Mouse (Mus musculus) heart, postnatal 14 days (tissue): ENCODE data around the gene Gm20388. TPM values are rescaled to one million over a fixed set of nuclear protein-coding genes. Genes with fewer than 3 reads are reported as not detected.

ENCODE experiments used
- DNase-seq, 2 experiments: peaks; one replicate each; pipeline ENCODE4 v3.0.0; 2021 to 2022
- intact Hi-C: fragments of 180-260 bp; cut with DNase I; formaldehyde crosslinking; loops from one replicate; pipeline ENCODE4 v1.15.1; 2025
- total RNA-seq, 2 experiments: library from RNA; stranded (reverse); gene quantifications; 2 replicates each; pipeline ENCODE4 v1.2.3; 2021

Gene Gm20388
- total RNA-seq, 2 experiments from 2014 or later, result 0.24 TPM; not detected in 1

DNA sequence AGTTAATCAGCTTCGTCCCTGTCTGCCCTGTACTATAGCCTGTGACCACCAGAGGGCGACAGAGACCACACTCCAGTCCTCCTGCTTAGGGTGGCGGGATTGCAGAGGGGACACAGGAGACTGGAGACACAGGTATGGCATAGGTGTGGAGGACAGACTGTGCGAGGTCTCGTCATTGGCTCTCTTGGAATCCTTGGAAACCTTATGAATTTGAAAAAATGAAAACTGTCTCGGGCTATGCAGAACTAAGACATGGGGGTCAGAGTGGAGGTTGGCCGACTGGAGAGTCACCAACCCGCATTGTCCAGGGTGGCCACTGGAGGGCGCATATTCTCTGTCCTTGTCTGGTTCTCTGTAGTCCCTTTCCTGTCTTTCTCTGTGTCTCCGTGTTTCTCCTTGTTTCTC, 268.4 kb downstream of the Gm20388 start:
- intact Hi-C loops, result loop anchor here (1.0 to 10.0 kb wide), 7 partner anchors 33 to 418 kb away; partner anchors contain the start of gene Gse1
- DNase-seq, result peak; percentile 92 to 95

DNA sequence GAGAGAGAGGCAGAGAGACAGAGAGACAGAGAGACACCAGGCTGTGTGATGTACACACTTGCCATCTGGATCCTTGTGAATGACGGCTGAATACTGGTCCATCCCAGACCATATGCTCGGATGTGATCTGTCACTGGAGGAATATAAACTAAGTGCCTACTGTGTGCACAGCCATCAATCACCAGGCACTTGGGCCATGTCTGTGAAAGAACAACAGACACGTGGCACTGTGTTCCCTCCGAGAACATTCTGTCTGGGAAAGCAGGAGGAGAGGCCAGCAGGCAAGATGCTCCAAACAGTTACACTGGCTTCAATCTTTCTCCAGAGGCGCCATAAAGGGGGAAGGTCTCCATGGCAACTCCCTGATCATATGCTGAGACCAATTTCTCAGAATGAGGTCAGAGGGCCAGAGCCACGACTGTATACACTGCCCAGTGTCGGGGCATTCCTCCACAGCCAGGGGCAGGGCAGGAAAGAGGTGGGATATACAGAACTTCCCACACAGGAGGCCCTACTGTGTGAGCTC, 269.9 kb downstream of the Gm20388 start:
- no peak for DNase-seq
- intact Hi-C loops, result no loop called here

- intact Hi-C loops, result no loop called here
- DNase-seq, result no peak
Measured at GRCm38 (mm10) chr8:120181274-120181673, 270.6 kb downstream of the Gm20388 start.

- intact Hi-C loops, result no loop called here
- no peak for DNase-seq
Measured at GRCm38 (mm10) chr8:120181861-120182414, 271.3 kb downstream of the Gm20388 start.

DNA sequence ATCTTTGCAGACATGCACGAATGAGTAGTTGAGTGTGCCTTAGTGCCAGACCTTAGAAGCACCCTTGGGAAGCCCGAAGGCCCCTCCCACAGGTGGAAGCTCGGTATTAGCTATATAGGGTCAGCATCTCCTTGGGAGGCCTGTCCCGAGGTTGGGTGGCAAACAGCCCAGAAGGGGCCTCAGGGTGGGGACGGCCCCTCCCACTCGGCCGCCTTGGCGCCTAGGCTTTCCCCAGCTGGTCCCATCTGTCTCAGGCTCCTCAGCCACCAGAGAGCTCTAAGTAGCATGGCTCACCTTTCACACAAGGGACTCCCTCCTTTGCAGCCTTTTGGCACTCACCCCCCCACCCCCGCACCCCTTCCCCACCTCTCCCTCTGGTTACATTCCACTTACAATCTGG, 273.7 kb downstream of the Gm20388 start:
- intact Hi-C loops, result no loop called here
- peak; percentile 58 to 71 for DNase-seq

DNA sequence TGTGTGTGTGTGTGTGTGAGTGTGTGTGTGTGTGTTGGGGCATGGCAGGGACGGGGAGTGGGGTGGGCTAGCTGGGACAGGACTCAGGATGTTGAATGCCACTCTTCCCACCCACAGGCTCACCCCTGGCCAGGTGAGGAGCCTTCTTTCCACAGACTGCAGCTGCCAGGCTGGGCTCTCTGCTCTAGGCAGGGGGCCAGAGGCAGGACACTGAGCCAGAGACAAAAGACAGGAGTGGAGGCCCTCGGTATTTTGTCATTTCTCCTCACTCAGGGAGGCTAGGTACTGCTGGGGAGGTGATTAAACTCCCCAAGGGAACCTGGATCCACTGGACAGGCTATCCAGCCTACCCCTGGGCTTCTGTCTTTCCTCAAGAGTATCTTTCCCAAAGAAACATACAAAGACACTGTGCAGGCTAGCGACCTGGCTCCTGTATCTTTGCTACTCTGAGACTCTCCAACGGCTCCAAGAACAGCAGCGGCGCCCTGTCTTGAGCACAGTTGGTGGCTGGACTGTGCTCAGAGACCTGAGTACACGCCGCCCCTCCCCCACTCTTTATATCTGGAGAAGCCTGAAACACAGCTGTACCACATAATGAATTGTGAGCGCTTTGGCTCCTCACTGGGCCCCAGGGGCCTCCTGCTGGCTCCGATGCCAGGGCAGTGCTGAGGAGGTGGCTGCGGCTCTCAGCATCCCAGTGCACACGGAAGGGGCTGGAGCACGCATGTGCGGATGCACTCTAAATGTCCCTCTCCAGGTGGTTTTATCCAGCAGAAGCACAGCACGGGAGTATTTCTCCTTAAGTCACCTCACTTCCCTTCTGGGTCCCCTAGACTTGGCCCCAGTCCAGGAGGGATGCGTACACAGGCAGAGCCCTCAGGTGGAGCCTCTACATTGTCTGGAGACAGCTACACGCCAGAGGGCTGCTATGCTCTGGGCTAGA, 274.5 kb downstream of the Gm20388 start:
- intact Hi-C loops, result loop anchor here (5.0 kb wide), 1 partner anchor 182 kb away; no protein-coding TSS in a partner anchor
- peak; percentile 72 to 73 for DNase-seq

GRCm38 (mm10) chr8:120186454-120186853, 275.8 kb downstream of the Gm20388 start:
- intact Hi-C loops, result loop anchor here (5.0 kb wide), 1 partner anchor 181 kb away; no protein-coding TSS in a partner anchor

GRCm38 (mm10) chr8:120188510-120188909, 277.9 kb downstream of the Gm20388 start:
- DNase-seq, result peak; percentile 79 to 87
- intact Hi-C loops, result loop anchor here (5.0 kb wide), 1 partner anchor 179 kb away; no protein-coding TSS in a partner anchor

More at GRCm38 (mm10) chr8:120186454-120186853, 275.8 kb downstream of the Gm20388 start:
- peak; percentile 64 to 65 for DNase-seq

DNA sequence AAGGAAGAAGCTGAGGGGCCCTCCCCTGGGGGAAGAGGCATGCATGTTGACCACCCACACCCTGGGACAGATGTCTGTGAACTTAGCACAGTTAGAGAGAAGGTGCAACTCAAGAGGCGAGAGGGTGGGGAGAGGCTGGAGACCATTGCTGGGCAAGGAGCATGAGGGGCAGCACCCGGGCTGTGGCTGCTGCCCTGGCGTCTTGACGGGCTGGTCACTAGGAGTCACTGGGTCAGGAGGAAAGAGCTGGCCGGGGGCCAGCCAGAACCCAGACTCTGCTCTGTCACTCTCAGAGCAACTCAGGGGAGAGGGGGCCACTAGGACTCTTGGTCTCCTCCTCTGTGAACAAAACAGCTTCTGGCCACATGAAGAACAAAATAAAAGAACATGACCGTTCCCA, 278.8 kb downstream of the Gm20388 start:
- intact Hi-C loops, result loop anchor here (5.0 kb wide), 1 partner anchor 178 kb away; no protein-coding TSS in a partner anchor
- no peak for DNase-seq

DNA sequence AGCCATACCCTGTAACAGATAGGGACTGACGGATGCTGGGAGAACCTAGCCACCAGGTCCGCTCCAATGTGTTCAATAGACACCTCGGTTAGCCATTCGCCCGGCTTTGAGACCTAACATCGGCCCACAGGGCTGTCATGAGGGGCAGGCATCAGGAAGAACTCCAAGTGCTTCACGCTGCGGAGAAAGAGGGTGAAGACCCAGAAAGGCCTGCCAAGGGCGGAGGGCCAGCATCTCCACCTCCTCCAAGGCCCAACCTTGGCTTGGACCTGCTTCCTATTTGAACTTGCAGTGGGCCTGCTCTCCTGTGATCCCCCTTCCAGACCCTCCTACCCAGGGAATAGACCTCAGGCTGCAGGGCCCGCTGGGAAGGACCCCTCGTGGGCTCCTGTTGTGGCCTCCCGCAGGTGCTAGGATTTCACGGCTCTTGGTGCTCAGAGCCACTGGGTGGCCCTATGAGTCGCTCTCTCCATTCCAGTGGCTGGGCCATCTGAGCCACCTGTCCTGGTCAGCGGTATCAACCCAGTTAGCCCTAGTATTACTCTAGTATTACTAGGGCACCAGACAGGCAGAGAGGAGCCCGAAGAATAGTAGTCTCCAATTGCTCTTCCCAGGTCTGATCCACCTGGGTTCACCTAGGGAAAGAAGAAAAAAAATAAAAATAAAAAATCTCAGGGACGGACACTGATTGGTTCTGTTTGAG, 279.6 kb downstream of the Gm20388 start:
- intact Hi-C loops, result no loop called here
- DNase-seq, result no peak

- intact Hi-C loops, result no loop called here
- peak; percentile 98 to 99 for DNase-seq
Measured at GRCm38 (mm10) chr8:120190810-120191413, 280.3 kb downstream of the Gm20388 start.

GRCm38 (mm10) chr8:120191633-120192032, 281.0 kb downstream of the Gm20388 start:
- DNase-seq, result no peak
- intact Hi-C loops, result no loop called here

DNA sequence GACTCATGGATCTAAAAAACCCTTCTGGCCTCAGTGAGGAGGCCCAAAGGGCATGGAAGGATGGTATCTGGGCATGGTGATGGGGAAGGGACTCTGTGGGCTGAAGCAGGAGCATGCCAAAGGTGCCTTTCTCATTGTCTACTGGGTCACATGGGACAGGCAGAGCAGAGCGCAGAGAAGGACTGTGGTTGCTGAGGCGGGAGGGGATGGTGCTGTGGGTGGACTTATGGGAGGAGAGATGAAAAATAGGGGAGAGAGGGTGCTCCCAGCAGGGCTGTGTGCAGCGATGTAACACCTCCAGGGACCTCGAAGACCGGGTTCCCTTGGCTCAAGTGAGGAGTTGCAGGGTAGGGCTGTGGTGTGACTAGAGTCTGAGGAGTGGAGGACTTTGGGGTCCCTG, 281.5 kb downstream of the Gm20388 start:
- intact Hi-C loops, result no loop called here
- DNase-seq, result no peak

DNA sequence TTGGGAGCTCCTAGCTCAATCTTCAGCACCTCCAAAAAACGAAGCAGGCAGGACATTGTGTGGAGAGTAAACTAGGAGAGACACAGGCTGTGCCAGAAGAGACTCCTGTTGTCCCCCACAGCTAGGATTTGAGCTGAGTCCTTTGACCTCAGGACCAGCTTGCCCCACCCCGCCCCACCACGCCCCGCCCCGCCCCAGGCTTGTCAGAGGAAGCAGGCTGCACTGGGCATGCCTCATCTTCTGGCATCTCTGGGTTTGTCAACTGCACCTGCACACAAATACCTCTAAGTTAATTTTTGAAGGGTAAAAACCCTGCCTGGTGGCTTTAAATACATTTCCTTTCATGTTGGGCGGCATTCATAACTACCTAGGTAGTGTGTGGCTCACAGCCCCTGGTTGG, 290.7 kb downstream of the Gm20388 start:
- no peak for DNase-seq
- intact Hi-C loops, result no loop called here

DNA sequence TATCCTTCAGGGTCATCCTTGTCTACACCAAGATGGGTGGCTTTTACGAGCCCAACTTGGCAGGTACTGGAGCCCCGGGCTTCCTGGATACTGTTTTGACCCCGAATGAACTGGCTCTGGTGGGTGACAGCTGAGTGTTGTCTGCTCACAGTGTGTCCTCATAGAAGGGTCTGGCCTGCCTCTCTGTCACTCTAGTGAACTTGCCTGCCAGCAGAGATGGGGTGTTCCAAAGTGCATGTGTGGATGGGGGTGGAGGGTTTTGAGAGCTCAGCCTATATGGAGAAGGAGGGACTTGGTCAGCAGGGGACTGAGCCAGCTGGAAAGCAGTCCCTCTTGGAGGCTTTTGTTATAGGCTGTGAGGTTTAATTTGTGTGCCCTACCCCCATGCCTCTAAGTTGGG, 291.9 kb downstream of the Gm20388 start:
- DNase-seq, result peak in 1 of 2 experiments; percentile 59
- intact Hi-C loops, result no loop called here

- DNase-seq, result peak; percentile 66 to 70
- intact Hi-C loops, result no loop called here
Measured at GRCm38 (mm10) chr8:120204736-120205360, 294.2 kb downstream of the Gm20388 start.

DNA sequence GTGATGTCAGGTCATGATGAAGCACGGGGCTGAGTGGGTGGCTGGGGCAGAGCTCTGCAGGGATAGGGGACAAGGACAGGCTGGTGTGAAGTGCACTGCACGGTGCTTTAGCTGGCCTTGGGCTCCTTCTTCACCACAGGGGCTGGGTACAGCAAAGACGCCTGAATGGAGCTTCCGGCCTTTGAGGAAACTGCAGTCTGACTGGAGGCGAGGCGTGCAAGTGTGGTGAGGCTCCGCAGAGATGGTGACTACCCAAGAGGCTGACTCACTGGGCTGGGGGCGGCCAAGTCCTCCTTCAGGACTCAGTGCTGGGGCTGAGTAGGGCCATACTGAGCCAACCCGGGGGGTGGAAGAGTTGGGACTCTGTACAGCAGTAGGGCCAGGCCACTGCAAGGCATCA, 295.3 kb downstream of the Gm20388 start:
- intact Hi-C loops, result no loop called here
- no peak for DNase-seq

DNA sequence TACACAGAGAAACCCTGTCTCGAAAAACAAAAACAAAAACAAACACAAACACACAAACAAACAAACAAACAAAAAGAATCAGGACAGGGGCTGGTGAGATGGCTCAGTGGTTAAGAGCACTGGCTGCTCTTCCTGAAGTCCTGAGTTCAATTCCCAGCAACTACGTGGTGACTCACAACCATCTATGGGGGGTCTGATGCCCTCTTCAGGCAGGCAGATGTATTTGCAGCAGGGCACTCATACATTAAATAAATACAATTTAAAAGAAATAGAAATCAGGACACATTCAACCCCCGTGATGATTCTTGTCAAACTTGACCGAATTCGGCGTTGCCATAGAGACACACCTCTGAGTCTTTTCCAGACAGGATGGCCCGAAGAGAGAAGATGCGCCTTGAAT, 296.7 kb downstream of the Gm20388 start:
- intact Hi-C loops, result no loop called here
- no peak for DNase-seq

DNA sequence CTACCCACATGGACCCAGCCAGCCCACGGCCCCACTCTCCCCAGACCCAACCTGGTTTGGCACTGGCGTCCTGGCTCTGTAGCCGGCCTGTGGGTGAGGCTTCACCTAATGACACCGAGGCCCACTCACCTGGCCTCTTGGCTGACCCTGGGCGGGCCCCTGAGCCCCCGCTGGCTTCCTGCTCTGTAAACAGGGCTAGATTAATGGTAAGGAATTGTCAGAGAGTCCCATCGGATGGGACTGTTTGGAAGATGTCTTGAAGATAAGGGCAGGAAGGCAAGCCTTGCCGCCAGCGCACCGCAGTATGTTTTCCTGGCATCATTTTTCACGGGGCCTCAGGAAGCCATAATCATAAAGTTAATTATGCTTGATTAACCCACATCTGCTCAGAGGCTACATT, 297.5 kb downstream of the Gm20388 start:
- intact Hi-C loops, result no loop called here

GRCm38 (mm10) chr8:120211345-120211744, 300.7 kb downstream of the Gm20388 start:
- intact Hi-C loops, result loop anchor here (5.0 kb wide), 1 partner anchor 34 kb away; the partner anchor contains the start of gene Fam92b
- DNase-seq, result no peak

More for the DNA sequence above, 297.5 kb downstream of the Gm20388 start:
- DNase-seq, result no peak
